Mouse (Mus musculus) megakaryocyte, embryonic 14.5 days (primary cell): ENCODE measurements around the gene Aknad1.

Experiments used
- FLI1 ChIP-seq: IDR thresholded peaks from 2 replicates; pipeline ENCODE4 v1.6.1; 2012; ENCODE audit warnings: low read length, inconsistent platforms, mixed read lengths
- GATA1 ChIP-seq: IDR thresholded peaks from 3 replicates; pipeline ENCODE4 v1.6.1; 2012; ENCODE audit warnings: mixed read lengths, low read length, inconsistent platforms, borderline replicate concordance

- TF ChIP-seq FLI1 (no peak), GATA1 (no peak)
Measured at GRCm38 (mm10) chr3:108755542-108755941, 16.1 kb downstream of the Aknad1 start.
